Mouse (Mus musculus) myocyte (in vitro differentiated cells): ENCODE measurements around the gene Slc38a5.

Source experiments
- CEBPB ChIP-seq: IDR thresholded peaks from 2 replicates; pipeline ENCODE4 v1.6.1; 2011; ENCODE audit warnings: mild to moderate bottlenecking, moderate library complexity; ENCODE audit not compliant: poor library complexity, insufficient read depth, severe bottlenecking
- E2F4 ChIP-seq: IDR thresholded peaks from one replicate; pipeline ENCODE4 v1.6.1; 2011; ENCODE audit warnings: mild to moderate bottlenecking, control low read depth, moderate library complexity; ENCODE audit not compliant: insufficient read depth
- MAX ChIP-seq: IDR thresholded peaks from one replicate; pipeline ENCODE4 v1.6.1; 2011; ENCODE audit warnings: low read depth, mild to moderate bottlenecking, control low read depth
- MYOG ChIP-seq, 3 experiments: IDR thresholded peaks; one replicate each; pipeline ENCODE4 v1.6.1; 2011; ENCODE audit warnings: control low read depth in 2 of 3, low read depth in 2 of 3, mild to moderate bottlenecking in 2 of 3; ENCODE audit not compliant: insufficient read length in 2 of 3, control insufficient read depth in 1 of 3, insufficient read depth in 1 of 3
- POLR2A ChIP-seq: IDR thresholded peaks from one replicate; pipeline ENCODE4 v1.6.1; 2011; ENCODE audit warnings: low read depth, mild to moderate bottlenecking, control low read depth, moderate library complexity; ENCODE audit not compliant: insufficient read length
- TCF12 ChIP-seq: IDR thresholded peaks from one replicate; pipeline ENCODE4 v1.6.1; 2011; ENCODE audit warnings: mild to moderate bottlenecking, control low read depth; ENCODE audit not compliant: poor library complexity, insufficient read depth, severe bottlenecking
- TCF3 ChIP-seq: IDR thresholded peaks from one replicate; pipeline ENCODE4 v1.6.1; 2011; ENCODE audit warnings: low read depth, control low read depth; ENCODE audit not compliant: insufficient read length
- USF1 ChIP-seq: IDR thresholded peaks from one replicate; pipeline ENCODE4 v1.6.1; 2011; ENCODE audit warnings: low read depth, mild to moderate bottlenecking, control low read depth, moderate library complexity

GRCm38 (mm10) chrX:8264222-8264621 is 6.7 kb upstream of the Slc38a5 start:
- TF ChIP-seq MAX (no peak), POLR2A (no peak), MYOG (IDR thresholded peaks at IDR 0.05; ENCODE audit: control insufficient read depth in 1 of 3, insufficient read depth in 1 of 3, insufficient read length in 2 of 3, low read depth in 2 of 3) (no peak), CEBPB (no peak), TCF12 (no peak), E2F4 (no peak), USF1 (no peak), TCF3 (no peak)
